Mouse (Mus musculus) thymus, postnatal 0 days (tissue): ENCODE data around the gene Acsl4. TPM values are rescaled to one million over a fixed set of nuclear protein-coding genes. Genes with fewer than 3 reads are reported as not detected.

Source experiments
- DNase-seq: peaks from one replicate; pipeline ENCODE4 v3.0.0-alpha.2; 2015; ENCODE audit warnings: low spot score
- polyA plus RNA-seq: library from polyadenylated mRNA; unstranded; fragments of >200 nt; fragmentation: Nextera tagmentation; extraction: Ambion mirVana; gene quantifications from 2 replicates; pipeline ENCODE4 v1.2.1, GENCODE M21; 2015

Acsl4 gene
- polyA plus RNA-seq, 1 experiment from 2014 or later = 22.1 TPM

DNA sequence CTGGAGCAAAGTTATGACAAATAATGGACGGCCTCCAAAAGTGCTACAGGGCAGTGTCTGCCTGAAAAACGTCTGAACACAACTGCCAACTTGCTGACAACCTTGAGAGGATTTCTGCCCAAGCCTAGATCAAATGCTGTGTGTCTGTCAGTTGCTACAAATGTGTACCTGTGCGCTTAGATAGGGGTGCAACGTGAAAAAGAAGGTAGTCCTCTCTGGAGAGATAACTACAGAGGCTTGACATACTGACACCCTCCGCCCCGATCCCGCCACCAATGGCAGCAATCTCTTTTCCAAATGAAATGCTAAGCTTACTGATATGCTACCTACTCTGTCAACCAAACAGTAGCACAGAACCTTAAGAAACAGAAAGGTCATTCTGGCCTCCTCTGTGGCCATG is 31.3 kb downstream of the Acsl4 start:
- no peak for DNase-seq

DNA sequence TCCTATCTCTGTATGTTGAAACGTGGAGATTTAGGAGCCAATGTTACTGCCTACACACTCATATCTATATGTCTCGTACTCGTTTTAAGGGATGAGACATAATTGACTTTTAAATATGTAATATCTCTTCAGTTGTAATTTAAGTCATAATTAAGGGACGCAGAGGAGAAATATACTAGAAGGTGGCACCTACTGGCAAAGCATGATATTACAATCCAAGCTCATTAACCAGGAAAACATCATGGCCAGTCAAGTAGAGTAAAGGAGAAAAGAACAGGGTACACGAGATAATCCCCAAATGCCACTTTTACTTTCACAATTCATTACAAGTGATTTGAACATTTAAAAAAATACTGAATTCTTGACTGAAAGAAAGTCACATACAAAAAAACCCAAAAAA is 31.9 kb downstream of the Acsl4 start:
- DNase-seq = no peak

DNA sequence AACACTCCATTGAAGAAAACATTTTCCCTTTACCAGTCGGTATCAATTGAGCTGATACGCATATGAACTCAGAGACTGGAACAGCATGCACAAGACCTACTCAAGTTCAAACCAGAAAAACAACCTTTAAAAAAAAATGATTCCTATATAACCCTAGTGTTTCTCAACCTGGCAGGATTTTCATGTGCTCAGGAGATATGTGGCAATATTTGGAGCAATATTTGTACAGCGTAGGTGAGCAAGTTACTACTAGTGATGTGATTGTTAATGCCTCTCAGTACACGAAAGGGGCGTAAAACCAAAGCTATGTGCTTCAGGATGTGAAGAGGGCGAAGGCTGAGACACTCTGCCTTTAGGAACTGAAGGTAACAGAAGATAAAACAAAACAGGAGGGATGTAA is 54.1 kb downstream of the Acsl4 start:
- no peak for DNase-seq

- DNase-seq = no peak
Measured at GRCm38 (mm10) chrX:142335502-142335901, 54.8 kb downstream of the Acsl4 start.

- DNase-seq = peak; percentile 9
Measured at GRCm38 (mm10) chrX:142325760-142326159, 64.6 kb downstream of the Acsl4 start.

- no peak for DNase-seq
Measured at GRCm38 (mm10) chrX:142316106-142316505, 74.2 kb downstream of the Acsl4 start.

- DNase-seq = peak; percentile 2
Measured at GRCm38 (mm10) chrX:142315270-142315669, 75.1 kb downstream of the Acsl4 start.

DNA sequence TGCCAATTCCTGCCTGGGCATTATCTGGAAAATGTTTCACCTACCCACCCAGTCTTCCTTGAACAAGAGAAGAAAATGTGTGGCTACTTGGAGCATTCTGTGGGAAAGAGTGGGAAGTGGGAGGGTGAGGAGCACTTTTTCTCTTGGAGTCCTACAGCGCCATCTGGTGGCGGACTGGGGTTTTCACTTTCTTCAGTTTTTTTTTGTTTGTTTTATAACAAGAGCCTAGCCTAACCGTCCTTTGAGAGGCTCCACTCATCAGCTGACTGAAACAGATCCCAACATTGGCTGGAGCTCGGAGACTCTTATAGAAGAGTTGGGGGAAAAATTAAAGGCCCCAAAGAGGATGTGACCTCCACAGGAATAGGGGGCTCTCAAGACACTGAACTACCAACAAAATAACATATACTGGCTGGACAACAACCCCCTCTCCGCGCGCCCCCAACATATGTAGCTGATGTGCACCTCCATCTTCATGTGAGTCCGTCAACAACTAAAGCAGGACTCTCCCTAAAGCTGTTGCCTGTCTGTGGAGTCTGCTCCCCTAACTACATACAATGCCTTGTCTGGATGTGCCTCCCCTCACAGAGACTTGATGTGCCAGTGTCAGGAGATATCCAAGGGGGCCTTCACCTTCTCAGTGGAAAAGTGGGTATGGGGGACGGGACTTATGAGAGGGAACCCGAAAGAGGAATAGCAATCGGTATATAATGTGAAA is 75.9 kb downstream of the Acsl4 start:
- DNase-seq = peak; percentile 47

- DNase-seq = no peak
Measured at GRCm38 (mm10) chrX:142310431-142310830, 79.9 kb downstream of the Acsl4 start.

GRCm38 (mm10) chrX:142305869-142306581 is 84.3 kb downstream of the Acsl4 start, which contains the start of gene Kcne1l:
Gene Kcne1l (minus strand): TSS chrX:142306294.
- no peak for DNase-seq

- no peak for DNase-seq
Measured at GRCm38 (mm10) chrX:142305010-142305868, 85.1 kb downstream of the Acsl4 start.

DNA sequence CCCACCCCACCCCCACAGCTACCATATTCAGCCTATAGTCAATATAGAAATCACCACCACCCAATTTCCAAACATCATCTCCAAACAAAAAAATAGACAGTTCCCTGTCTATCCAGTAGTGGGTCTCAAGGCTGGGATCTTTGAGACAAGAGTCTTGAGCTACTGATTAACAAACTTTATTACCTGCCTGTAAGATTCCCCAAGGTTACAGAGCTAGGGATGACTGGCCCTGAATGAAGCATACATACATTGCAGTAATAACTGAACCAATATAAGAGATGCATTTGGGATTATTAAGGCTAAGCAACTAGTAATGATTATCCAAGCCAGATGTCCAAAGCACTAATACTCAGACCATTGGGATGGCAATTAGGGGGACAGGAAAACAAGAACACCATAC is 85.7 kb downstream of the Acsl4 start:
- no peak for DNase-seq

GRCm38 (mm10) chrX:142303456-142303855 is 86.9 kb downstream of the Acsl4 start:
- DNase-seq = no peak

DNA sequence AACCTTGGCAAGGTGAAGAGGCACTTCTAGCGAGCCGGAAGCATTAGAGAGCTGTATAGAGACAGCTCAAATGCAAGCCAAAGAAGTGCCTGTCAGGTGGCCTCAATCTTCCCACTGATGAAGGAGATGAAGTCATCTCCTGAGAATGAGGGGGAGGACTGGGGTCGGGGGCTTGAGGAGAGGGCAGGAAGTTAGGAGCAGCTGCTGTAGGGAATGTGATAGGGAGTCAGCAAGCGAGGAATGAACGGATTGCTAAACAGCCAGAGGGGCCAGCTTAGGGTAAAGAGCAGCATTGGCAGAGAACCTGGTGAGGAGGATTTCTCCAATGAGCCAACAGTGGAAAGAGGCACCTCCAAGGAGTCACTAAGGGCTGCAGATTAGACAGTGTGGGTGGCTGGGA is 104.4 kb downstream of the Acsl4 start:
- no peak for DNase-seq

- no peak for DNase-seq
Measured at GRCm38 (mm10) chrX:142276573-142276972, 113.8 kb downstream of the Acsl4 start.

- no peak for DNase-seq
Measured at GRCm38 (mm10) chrX:142276031-142276430, 114.3 kb downstream of the Acsl4 start.

Other genes starting within 250 kb of the Acsl4 start
- not detected in 2 replicates for gene Gucy2f, start 193.6 kb downstream of the Acsl4 start, polyA plus RNA-seq
- gene Nxt2, start 163.8 kb downstream of the Acsl4 start, polyA plus RNA-seq = 8.5 and 8.6 TPM in 2 replicates
- 0.74 and 0.84 TPM in 2 replicates for gene Kcne1l, start 84.2 kb downstream of the Acsl4 start, polyA plus RNA-seq